Mouse (Mus musculus): ENCODE measurements at regions not wholly inside any gene's neighbourhood (a gene's known extent, or its start where the extent isn't known, plus 50 kb on each side); places are given as distances from the start of the nearest gene placed in this dataset.

- DNase-seq (ENCODE audit: low read depth, low spot score), result no peak
These were observed 110.4 kb upstream of the Neil3 start for GRCm38 (mm10) chr8:53749263-53749662.

GRCm38 (mm10) chr8:53769211-53769610, 130.3 kb upstream of the Neil3 start:
- DNase-seq (ENCODE audit: low read depth, low spot score), result no peak

GRCm38 (mm10) chr8:53775511-53775910, 136.6 kb upstream of the Neil3 start:
- DNase-seq (ENCODE audit: low read depth, low spot score), result no peak

- peak; percentile 42 for DNase-seq (ENCODE audit: low read depth, low spot score)
These were observed 142.0 kb upstream of the Neil3 start for GRCm38 (mm10) chr8:53780886-53781285.

- DNase-seq (ENCODE audit: low read depth, low spot score), result no peak
These were observed 143.0 kb upstream of the Neil3 start for GRCm38 (mm10) chr8:53781885-53782284.

- DNase-seq (ENCODE audit: low read depth, low spot score), result no peak
These were observed 149.3 kb upstream of the Neil3 start for GRCm38 (mm10) chr8:53788202-53788601.

GRCm38 (mm10) chr8:53821148-53821547, 182.3 kb upstream of the Neil3 start:
- DNase-seq (ENCODE audit: low read depth, low spot score), result peak; percentile 15

GRCm38 (mm10) chr8:53827395-53827794, 188.5 kb upstream of the Neil3 start:
- no peak for DNase-seq (ENCODE audit: low read depth, low spot score)

GRCm38 (mm10) chr8:53847821-53848220, 209.0 kb upstream of the Neil3 start:
- no peak for DNase-seq (ENCODE audit: low read depth, low spot score)

GRCm38 (mm10) chr8:53868567-53868966, 208.8 kb upstream of the Vegfc start:
- DNase-seq (ENCODE audit: low read depth, low spot score), result no peak

GRCm38 (mm10) chr8:53869997-53870596, 207.3 kb upstream of the Vegfc start:
- DNase-seq (ENCODE audit: low read depth, low spot score), result no peak

GRCm38 (mm10) chr8:53872033-53872619, 205.3 kb upstream of the Vegfc start:
- DNase-seq (ENCODE audit: low read depth, low spot score), result no peak

GRCm38 (mm10) chr8:53878846-53879245, 198.6 kb upstream of the Vegfc start:
- DNase-seq (ENCODE audit: low read depth, low spot score), result no peak

GRCm38 (mm10) chr8:53881551-53881950, 195.9 kb upstream of the Vegfc start:
- no peak for DNase-seq (ENCODE audit: low read depth, low spot score)

GRCm38 (mm10) chr8:53892205-53892710, 185.1 kb upstream of the Vegfc start:
- no peak for DNase-seq (ENCODE audit: low read depth, low spot score)

- DNase-seq (ENCODE audit: low read depth, low spot score), result no peak
These were observed 184.6 kb upstream of the Vegfc start for GRCm38 (mm10) chr8:53892770-53893169.

GRCm38 (mm10) chr8:53922343-53922742, 155.1 kb upstream of the Vegfc start:
- DNase-seq (ENCODE audit: low read depth, low spot score), result no peak

GRCm38 (mm10) chr8:53930685-53931084, 146.7 kb upstream of the Vegfc start:
- no peak for DNase-seq (ENCODE audit: low read depth, low spot score)

GRCm38 (mm10) chr8:53938392-53938791, 139.0 kb upstream of the Vegfc start:
- DNase-seq (ENCODE audit: low read depth, low spot score), result no peak

GRCm38 (mm10) chr8:53939519-53939918, 137.9 kb upstream of the Vegfc start:
- no peak for DNase-seq (ENCODE audit: low read depth, low spot score)

- no peak for DNase-seq (ENCODE audit: low read depth, low spot score)
These were observed 136.3 kb upstream of the Vegfc start for GRCm38 (mm10) chr8:53941144-53941543.

- DNase-seq (ENCODE audit: low read depth, low spot score), result no peak
These were observed 131.8 kb upstream of the Vegfc start for GRCm38 (mm10) chr8:53945561-53945960.

- no peak for DNase-seq (ENCODE audit: low read depth, low spot score)
These were observed 130.0 kb upstream of the Vegfc start for GRCm38 (mm10) chr8:53947384-53947783.

Data from skeletal muscle tissue, adult 2 months (tissue).